Mouse (Mus musculus) adrenal gland, adult 18-20 months (tissue): ENCODE results near the gene Slc25a10. TPM values are rescaled to one million over a fixed set of nuclear protein-coding genes. Genes with fewer than 3 reads are reported as not detected.

ENCODE experiments used
- DNase-seq, 2 experiments: peaks; one replicate each; pipeline ENCODE4 v3.0.0; 2021 to 2022; ENCODE audit warnings: low spot score in 2 of 2
- total RNA-seq, 2 experiments: library from RNA; stranded (reverse); gene quantifications; 1 replicate in 1 of 2; 2 replicates in 1 of 2; pipeline ENCODE4 v1.2.3; 2021

Gene Slc25a10
- total RNA-seq, 2 experiments from 2014 or later, result 97.2 to 106 TPM

- no peak for DNase-seq
These were observed 8.1 kb upstream of the Slc25a10 start for GRCm38 (mm10) chr11:120483448-120483934.

DNA sequence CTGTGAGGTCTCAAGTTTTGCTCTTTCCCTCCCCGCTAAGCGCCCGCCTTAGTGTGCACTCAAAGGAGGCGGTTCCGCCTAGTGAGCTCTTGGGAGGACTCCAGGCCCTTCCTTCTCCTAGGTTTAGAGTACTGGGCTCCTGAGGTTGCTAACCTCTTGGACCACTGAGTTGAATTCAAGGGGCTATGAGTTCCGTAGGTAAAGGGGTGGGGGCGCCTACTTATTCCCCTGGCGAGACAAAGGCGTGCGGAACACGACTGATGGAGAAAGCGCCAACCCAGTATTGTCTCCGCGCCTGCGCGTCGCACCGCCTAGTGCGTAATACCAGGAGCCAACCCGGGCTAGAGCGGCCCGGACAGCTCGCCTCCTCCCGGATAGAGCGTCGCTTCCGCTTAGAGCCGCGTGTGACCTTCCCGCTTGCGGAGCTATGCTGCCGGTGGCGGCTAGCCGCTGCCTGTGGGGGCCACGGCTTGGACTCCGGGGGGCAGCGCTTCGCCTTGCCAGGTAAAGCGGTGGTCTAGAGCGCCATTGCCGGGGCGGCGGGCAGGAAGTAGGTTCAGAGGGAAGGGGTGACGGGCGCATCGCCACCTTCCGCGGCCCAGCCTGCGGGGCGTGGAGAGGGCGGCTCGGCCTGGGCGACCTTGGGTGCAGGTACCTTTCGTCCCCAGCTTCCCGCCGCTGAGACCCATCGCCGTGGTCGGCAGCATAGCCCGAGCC lies 7.2 kb upstream of the Slc25a10 start, which contains the start of gene Mrpl12:
Mrpl12 (plus strand) TSS at position 349 of the 717 bp plus-strand sequence.
- peak; percentile 85 for DNase-seq

GRCm38 (mm10) chr11:120485251-120485650 lies 6.4 kb upstream of the Slc25a10 start:
- no peak for DNase-seq

DNA sequence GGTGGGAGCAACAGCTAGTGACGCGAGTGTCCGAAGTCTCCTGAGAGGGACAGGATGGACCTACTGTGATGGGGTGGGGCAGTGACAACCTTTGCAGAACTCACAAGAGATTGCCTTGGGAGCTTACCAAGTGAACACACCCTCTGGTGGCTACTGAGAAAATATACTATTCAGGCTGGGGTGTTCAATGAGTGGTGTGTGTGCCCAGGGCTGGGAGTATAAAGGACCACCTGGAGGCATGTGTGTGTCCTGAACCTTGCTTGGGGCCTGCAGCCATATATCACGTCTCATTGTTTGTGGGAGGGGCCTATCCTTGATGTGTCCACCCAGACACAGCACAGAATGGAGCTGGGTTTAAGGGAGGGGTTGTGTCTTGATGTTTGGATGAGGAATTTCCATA lies 3.1 kb upstream of the Slc25a10 start:
- no peak for DNase-seq

GRCm38 (mm10) chr11:120489054-120489761 lies 2.4 kb upstream of the Slc25a10 start:
- DNase-seq, result peak; percentile 42 to 55

GRCm38 (mm10) chr11:120490291-120491046 lies 1.2 kb upstream of the Slc25a10 start:
- no peak for DNase-seq

DNA sequence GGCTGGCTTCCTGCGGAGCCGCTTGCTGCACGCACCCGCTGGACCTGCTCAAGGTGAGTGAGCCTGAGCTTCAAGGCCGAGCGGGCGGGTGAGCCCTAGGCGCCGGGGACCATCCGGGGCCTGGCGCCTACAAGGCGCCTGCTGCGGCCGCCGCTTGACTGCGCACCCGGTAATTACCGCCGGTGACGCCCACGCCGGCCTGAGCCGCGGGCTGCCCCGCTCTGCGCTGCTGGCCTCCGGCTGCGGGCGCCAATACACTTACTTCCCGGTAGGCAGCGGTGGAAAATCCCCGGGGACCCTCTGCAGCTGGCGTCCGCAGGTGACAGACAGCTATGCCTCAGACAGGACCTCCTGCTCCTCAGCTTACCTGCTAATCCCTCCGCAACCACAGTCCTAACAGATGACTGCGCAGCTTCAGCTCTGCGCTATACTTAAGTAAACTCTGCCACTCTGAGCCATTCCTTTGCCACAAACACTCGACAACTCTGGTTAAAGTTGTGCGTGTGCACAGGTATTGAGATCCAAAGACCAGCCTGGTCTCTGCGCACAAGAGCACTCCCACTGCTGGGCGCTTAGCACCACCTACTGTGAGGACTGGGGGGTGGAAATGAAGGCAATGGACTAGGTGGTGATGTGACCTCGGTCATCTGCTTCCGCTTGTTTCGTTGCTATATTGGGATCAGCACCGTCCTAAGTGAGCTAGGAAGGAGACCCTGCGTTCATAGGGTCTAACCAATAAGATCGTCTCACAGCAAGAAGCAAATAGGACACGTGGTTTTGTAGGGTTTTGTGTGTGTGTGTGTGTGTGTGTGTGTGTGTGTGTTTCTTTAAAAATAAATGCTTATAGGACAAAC lies 611 bp downstream of the Slc25a10 start:
- peak in 1 of 2 experiments; percentile 45 for DNase-seq

DNA sequence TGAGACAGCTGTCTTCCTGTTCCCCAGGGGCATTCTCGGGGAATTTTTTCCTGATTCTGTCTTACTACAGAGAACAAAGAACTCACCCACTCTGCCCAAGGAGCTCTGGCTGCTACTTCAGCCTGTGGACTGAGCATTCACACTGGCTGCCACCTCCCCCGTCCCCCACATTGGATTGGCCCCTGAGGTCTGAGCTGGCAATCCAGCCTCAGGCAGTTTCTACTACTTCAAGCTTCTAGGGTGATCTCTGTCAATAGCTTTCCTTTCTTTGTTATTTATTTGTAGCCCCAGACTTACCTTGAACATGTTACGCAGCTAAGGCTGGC lies 1.2 kb downstream of the Slc25a10 start:
- no peak for DNase-seq

- no peak for DNase-seq
These were observed 1.7 kb downstream of the Slc25a10 start for GRCm38 (mm10) chr11:120493351-120493750.

- no peak for DNase-seq
These were observed 2.3 kb downstream of the Slc25a10 start for GRCm38 (mm10) chr11:120493911-120494310.

- peak; percentile 63 to 67 for DNase-seq
These were observed 5.8 kb downstream of the Slc25a10 start for GRCm38 (mm10) chr11:120497436-120497835.

- DNase-seq, result peak; percentile 38 to 51
These were observed 6.6 kb downstream of the Slc25a10 start for GRCm38 (mm10) chr11:120498226-120498625.

DNA sequence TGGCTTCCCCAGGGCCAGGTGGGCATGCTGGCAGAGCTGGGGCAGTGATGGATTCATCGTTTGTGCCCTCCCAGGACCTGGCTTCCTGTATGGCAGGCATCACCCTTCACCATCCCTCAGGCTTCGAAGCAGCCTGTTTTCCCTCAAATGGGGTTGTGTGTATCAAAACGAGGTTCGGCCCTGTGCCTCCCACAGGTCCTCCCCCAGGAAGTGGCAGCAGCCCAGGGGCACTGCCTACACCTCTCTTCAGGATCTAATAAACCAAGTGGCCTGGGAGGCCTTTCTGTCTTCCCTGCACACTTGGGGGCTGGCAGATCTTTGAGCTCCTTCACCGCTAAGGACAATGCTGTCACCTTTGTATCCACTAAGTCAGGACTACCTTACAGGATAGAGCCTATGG lies 7.3 kb downstream of the Slc25a10 start:
- DNase-seq, result no peak

DNA sequence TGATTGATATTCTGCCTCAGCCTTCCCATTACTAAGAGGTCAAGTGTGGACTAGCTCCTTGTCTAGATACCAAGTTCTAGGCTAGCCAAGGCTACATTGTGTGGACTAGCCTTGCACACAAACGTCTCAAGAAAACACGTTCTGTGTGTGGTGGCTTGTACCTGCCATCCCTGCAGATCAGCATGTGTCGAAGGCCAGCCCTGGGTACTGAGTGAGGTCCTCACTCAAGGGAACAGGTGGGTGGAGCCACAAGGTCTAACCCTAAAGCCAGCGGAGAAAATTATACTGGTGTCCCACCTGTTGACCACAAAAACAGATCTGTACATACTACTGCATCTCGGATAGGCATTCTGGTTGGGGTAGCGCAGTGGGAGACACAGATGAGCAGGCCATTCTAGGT lies 8.3 kb downstream of the Slc25a10 start:
- no peak for DNase-seq

- no peak for DNase-seq
These were observed 8.7 kb downstream of the Slc25a10 start for GRCm38 (mm10) chr11:120500357-120500756.

DNA sequence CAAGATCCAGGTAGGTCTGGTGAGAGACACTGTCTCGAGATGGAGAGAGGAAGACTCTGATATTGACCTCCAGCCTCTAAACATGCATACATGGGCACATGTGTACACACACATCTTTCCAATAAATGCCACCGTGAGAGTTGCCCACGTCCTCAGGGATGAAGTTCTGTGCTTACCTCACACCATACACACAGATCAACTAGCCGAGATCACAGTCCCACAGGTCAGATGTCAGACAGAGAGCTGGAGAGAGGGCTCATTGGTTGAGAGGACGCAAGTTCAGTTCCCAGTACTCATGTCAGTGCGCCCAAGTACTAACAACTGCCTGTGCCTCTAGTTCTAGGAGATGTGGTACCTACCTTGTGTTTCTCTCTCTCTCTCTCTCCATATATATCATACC lies 9.4 kb downstream of the Slc25a10 start:
- no peak for DNase-seq

GRCm38 (mm10) chr11:120501701-120502100 lies 10.1 kb downstream of the Slc25a10 start:
- no peak for DNase-seq

DNA sequence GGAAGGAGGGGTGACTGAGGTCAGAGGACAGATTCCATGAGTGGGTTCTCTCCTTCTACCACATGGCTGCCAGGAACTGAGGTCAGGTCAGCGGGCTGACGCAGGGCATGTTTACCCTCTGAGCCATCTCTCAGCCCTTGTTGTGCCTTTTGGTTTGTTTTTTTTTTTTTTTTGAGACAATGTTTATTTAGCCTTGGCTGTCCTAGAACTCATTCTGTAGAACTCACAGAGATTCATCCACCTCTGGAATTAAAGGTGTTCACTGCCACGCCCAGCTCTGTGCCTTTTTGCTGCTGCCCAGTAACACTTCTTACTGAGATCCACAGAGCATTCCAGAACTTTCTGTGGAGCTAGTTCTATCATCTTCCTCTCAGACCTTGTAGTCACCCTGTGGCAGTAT lies 14.0 kb downstream of the Slc25a10 start:
- DNase-seq, result no peak

- no peak for DNase-seq
These were observed 15.3 kb downstream of the Slc25a10 start for GRCm38 (mm10) chr11:120506899-120507298.

- no peak for DNase-seq
These were observed 16.1 kb downstream of the Slc25a10 start for GRCm38 (mm10) chr11:120507611-120508289.
